Mouse (Mus musculus) embryonic facial prominence, embryonic 15.5 days (tissue): ENCODE results near the gene Aldh3b3. TPM values are rescaled to one million over a fixed set of nuclear protein-coding genes. Genes with fewer than 3 reads are reported as not detected.

Experiments
- ATAC-seq: fragments of 200-750 bp; cut with Nextera tagmentation; 2 replicates; pipeline ENCODE4 v1.8.0; 2017; ENCODE audit warnings: low read depth, moderate TSS enrichment; ENCODE audit not compliant: insufficient number of reproducible peaks, low FRiP score, low TSS enrichment
- H3K27ac ChIP-seq: fragments of 300-500 bp; sonication (generic); replicated peaks from 2 replicates; pipeline ENCODE4 v1.5.1; 2015; ENCODE audit warnings: mild to moderate bottlenecking, inconsistent platforms
- H3K27me3 ChIP-seq: fragments of 300-500 bp; sonication (generic); 2 replicates; pipeline ENCODE4 v1.6.1; 2015; ENCODE audit warnings: inconsistent platforms
- H3K36me3 ChIP-seq: fragments of 300-500 bp; sonication (generic); 2 replicates; pipeline ENCODE4 v1.6.1; 2015; ENCODE audit warnings: mild to moderate bottlenecking, inconsistent platforms
- H3K4me1 ChIP-seq: fragments of 300-500 bp; sonication (generic); 2 replicates; pipeline ENCODE4 v1.6.1; 2015; ENCODE audit warnings: inconsistent platforms
- H3K4me2 ChIP-seq: fragments of 300-500 bp; sonication (generic); replicated peaks from 2 replicates; pipeline ENCODE4 v1.6.1; 2015; ENCODE audit warnings: mild to moderate bottlenecking, inconsistent platforms
- H3K4me3 ChIP-seq: fragments of 300-500 bp; sonication (generic); replicated peaks from 2 replicates; pipeline ENCODE4 v1.5.1; 2015; ENCODE audit warnings: mild to moderate bottlenecking, inconsistent platforms
- H3K9ac ChIP-seq: fragments of 300-500 bp; sonication (generic); 2 replicates; pipeline ENCODE4 v1.6.1; 2015; ENCODE audit warnings: inconsistent platforms
- H3K9me3 ChIP-seq: fragments of 300-500 bp; sonication (generic); replicated peaks from 2 replicates; pipeline ENCODE4 v1.6.1; 2016; ENCODE audit warnings: inconsistent platforms
- WGBS: fragments of 180-500 bp; shearing (Covaris S2); methylation state at CpG from one replicate; pipeline ENCODE4 v1.1.7; 2015; 5-methylcytosine and 5-hydroxymethylcytosine counted together
- polyA plus RNA-seq: library from polyadenylated mRNA; unstranded; fragments of >200 nt; fragmentation: Nextera tagmentation; extraction: Ambion mirVana; gene quantifications from 2 replicates; pipeline ENCODE4 v1.2.1, GENCODE M21; 2015

Aldh3b3 gene
- polyA plus RNA-seq, 1 experiment from 2014 or later = 3.2 TPM

- no peak for ATAC-seq
- H3K4me1 ChIP-seq = peaks cover 12% of the 10 kb centered on the region
- WGBS = 71% methylated on average over 3 of the region's 3 CpGs
These were observed 37.1 kb downstream of the Aldh3b3 start for GRCm38 (mm10) chr19:3995505-3995904.

DNA sequence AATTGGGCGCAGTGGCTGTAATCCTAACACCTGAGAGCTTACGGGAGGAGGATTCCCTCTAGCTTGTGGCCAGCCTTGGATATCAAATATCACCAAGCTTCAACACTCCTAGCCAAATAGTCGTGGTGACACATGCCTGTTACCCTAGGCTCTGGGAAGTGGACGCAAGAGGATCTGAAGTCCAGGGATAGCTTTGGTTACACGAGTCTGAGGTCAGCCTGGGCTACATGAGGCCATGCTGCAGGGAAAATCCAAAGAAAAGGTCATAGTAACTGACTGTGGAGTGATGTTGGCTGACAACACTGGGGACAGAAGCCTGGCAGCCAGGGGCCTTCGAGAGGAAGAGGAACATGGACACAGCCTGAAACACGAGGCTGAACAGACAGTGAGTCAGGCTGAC lies 37.7 kb downstream of the Aldh3b3 start:
- ATAC-seq = no peak
- Histone ChIP-seq H3K9me3 (no peaks in the 10 kb centered on the region), H3K27me3 (no peaks in the 10 kb centered on the region), H3K36me3 (no peaks in the 10 kb centered on the region), H3K9ac (no peak overlapping the region), H3K4me2 (no peak overlapping the region), H3K4me1 (peaks cover 15% of the 10 kb centered on the region), H3K4me3 (no peak overlapping the region), H3K27ac (no peak overlapping the region)
- WGBS = 52% methylated on average over 7 of the region's 7 CpGs

More at GRCm38 (mm10) chr19:3995505-3995904, 37.1 kb downstream of the Aldh3b3 start:
- H3K9ac ChIP-seq = no peak overlapping the region
- no peaks in the 10 kb centered on the region for H3K36me3 ChIP-seq
- H3K27ac ChIP-seq = no peak overlapping the region
- no peaks in the 10 kb centered on the region for H3K27me3 ChIP-seq
- no peak overlapping the region for H3K4me2 ChIP-seq
- no peaks in the 10 kb centered on the region for H3K9me3 ChIP-seq
- no peak overlapping the region for H3K4me3 ChIP-seq

- peaks cover 22% of the 10 kb centered on the region for H3K4me1 ChIP-seq
- 75% methylated on average over 8 of the region's 8 CpGs for WGBS
- H3K4me2 ChIP-seq = no peak overlapping the region
- ATAC-seq = no peak
- H3K36me3 ChIP-seq = no peaks in the 10 kb centered on the region
- H3K27me3 ChIP-seq = no peaks in the 10 kb centered on the region
- H3K9me3 ChIP-seq = no peaks in the 10 kb centered on the region
- no peak overlapping the region for H3K4me3 ChIP-seq
- no peak overlapping the region for H3K9ac ChIP-seq
- no peak overlapping the region for H3K27ac ChIP-seq
These were observed 38.3 kb downstream of the Aldh3b3 start for GRCm38 (mm10) chr19:3996747-3997146.

DNA sequence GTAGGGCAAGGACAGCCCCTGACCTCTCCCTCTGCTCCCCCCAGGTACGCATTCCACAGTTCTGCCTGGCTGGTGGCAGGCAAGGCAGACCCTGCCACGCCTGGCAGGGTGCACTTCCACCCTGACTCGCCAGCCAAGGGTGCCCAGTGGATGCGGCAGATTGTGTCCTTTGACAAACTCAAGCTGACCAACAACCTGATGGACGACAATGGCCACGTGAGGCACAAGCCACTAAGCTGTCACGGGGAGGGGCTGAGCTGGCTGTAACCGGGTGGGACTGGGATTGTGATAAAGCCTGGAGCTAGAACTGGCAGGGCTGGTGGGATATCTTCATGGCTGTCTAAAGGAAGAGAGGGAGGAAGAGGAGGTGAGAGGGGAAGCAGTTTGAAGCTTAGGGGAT lies 38.8 kb downstream of the Aldh3b3 start:
- Histone ChIP-seq H3K36me3 (no peaks in the 10 kb centered on the region), H3K27me3 (no peaks in the 10 kb centered on the region), H3K4me2 (no peak overlapping the region), H3K9ac (no peak overlapping the region), H3K4me3 (no peak overlapping the region), H3K9me3 (no peaks in the 10 kb centered on the region), H3K4me1 (peaks cover 23% of the 10 kb centered on the region), H3K27ac (no peak overlapping the region)
- 65% methylated on average over 8 of the region's 8 CpGs for WGBS
- no peak for ATAC-seq

DNA sequence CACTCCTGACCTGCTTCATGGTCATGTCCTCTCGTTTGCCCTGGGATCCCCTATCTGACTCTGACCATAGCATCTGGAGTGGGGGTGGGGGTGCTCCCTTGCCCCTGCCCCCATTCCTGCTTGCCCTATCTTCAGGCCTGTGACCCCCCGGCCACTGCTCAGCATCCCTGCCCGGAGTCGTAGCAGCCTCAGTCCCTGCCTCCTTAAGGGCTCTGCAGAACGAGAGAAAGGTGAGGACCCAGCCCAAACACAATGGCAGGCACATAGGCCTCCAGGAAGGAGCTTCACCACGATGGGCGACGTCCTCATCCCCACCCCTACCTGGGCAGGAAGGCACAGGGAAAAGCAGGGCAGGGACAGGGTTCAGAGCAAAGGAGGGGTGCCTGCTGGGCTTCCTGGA lies 39.9 kb downstream of the Aldh3b3 start:
- Histone ChIP-seq H3K9me3 (no peaks in the 10 kb centered on the region), H3K36me3 (no peaks in the 10 kb centered on the region), H3K9ac (no peak overlapping the region), H3K27ac (no peak overlapping the region), H3K27me3 (no peaks in the 10 kb centered on the region), H3K4me1 (peaks cover 23% of the 10 kb centered on the region), H3K4me2 (no peak overlapping the region), H3K4me3 (no peak overlapping the region)
- ATAC-seq = no peak
- 75% methylated on average over 8 of the region's 8 CpGs for WGBS

DNA sequence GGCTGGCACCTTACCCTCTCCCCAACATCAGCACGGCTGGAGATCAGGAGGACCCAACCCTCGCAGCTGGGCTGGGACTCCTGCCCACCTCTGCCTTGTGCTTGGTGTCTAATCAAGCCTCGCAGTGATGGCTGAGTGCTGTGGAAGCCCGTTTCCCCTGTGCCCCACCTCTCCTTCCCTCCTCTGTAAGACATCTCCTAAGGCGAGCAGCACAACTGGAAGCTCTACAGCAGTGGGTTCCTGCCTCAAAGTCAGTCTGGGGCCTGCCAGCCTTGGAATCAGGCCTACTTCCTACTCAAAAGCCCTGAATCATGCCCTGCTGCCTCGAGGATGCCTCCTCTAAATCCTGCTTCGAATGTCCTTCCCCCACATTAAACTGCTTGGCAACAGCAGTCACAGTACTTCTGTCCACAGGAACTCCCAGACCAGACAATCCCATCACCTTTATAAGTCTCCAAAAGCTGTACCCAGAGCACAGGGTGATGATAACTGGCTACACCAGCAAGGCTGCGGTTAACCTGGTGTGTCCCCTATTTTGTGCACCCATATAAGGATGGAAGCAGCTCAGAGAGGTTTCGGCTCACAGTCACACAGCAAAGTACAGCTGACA lies 40.8 kb downstream of the Aldh3b3 start:
- no peak overlapping the region for H3K9ac ChIP-seq
- peak overlapping the region; percentile 66 for H3K4me3 ChIP-seq

DNA sequence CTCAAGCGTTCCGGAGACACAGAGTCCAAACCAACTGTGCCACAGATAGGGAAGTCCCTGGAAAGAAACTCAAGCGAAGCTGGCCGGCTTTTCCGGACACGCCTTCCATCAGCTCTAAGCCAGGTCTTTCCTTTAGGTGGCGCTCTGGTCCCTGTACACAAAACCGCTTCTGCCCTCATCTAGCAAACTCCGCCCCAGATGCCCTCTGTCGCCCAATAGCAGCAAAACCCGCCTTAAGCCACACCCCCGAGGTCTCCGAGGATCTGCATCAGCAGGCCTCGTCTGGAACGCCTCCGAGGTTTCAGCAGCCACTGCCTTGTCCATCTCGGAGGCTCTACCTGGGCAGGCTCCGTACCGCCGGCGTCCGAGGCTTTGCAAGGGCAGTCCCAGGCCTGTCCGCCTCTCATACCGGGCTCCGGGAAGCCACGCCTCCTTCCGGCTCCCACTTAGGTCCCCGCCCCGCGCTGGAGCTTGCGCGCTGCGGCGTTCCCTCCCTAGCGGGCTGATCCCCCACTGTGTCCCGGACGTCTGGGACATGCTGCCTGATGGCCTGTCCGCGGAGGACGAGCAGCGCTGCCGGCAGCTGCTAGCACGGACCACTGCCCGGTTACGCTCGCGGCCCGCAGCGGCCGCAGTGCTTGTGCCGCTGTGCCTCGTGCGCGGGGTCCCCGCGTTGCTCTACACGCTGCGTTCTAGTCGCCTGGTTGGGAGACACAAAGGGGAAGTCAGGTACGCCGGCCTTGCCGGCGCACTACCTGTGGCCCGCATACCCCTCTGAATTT lies 41.9 kb downstream of the Aldh3b3 start, which contains the start of the genes Nudt8 and Gm49405:
Gene Nudt8, plus strand, starts transcription at position 462 of the 782 bp plus-strand sequence.
Gene Gm49405, plus strand, starts transcription at position 508 of the 782 bp plus-strand sequence.
- Histone ChIP-seq H3K36me3 (0 out of 2 replicates have a peak, but pooled peaks cover 5% of the 10 kb centered on the region), H3K4me3 (peak within 1 kb of the TSS; percentile 66), H3K4me2 (peak within 1 kb of the TSS; percentile 81), H3K27ac (peak within 1 kb of the TSS; percentile 96), H3K9me3 (no peaks in the 10 kb centered on the region), H3K9ac (peak within 1 kb of the TSS; percentile 74), H3K27me3 (no peaks in the 10 kb centered on the region), H3K4me1 (peaks cover 23% of the 10 kb centered on the region)
- under 1% methylated on average over 64 of the region's 64 CpGs for WGBS
- ATAC-seq = peak; percentile 90

More for the DNA sequence above, 40.8 kb downstream of the Aldh3b3 start:
- Histone ChIP-seq H3K36me3 (no peaks in the 10 kb centered on the region), H3K4me1 (peaks cover 23% of the 10 kb centered on the region), H3K9me3 (no peaks in the 10 kb centered on the region), H3K27ac (no peak overlapping the region), H3K4me2 (peak overlapping the region; percentile 81), H3K27me3 (no peaks in the 10 kb centered on the region)
- no peak for ATAC-seq
- 81% methylated on average over 9 of the region's 9 CpGs for WGBS

DNA sequence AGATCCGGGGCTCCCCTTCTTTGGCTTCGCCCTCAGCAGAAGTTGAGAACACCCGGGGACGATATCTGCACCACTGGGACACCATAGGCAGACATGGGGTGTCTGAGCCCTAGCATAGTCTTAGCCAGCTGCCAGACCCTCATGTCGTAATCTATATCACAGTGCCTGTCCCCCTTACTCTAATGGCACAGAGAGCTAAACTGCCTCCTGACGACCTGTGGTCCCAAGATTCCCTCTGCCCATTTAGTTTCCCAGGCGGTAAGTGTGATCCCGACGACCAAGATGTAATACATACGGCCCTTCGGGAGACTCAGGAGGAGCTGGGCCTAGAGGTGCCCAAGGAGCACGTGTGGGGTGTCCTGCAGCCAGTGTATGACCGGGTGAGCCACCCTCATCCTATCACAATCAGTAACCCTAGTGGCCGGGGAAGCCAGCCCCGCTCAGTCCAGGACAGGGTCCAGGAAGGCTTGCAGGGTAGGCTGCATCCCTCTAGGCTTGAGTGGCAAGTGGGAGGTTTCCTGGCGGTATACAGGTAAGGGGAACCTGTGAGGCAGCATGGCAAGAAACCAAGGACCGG lies 42.6 kb downstream of the Aldh3b3 start:
- peak overlapping the region; percentile 96 for H3K27ac ChIP-seq
- no peaks in the 10 kb centered on the region for H3K9me3 ChIP-seq
- H3K27me3 ChIP-seq = no peaks in the 10 kb centered on the region
- peaks cover 23% of the 10 kb centered on the region for H3K4me1 ChIP-seq
- peak overlapping the region; percentile 81 for H3K4me2 ChIP-seq
- WGBS = 14% methylated on average over 17 of the region's 17 CpGs
- H3K9ac ChIP-seq = peak overlapping the region; percentile 74
- ATAC-seq = no peak
- H3K36me3 ChIP-seq = peaks cover 11% of the 10 kb centered on the region
- peak overlapping the region; percentile 66 for H3K4me3 ChIP-seq

GRCm38 (mm10) chr19:4001752-4002151 lies 43.3 kb downstream of the Aldh3b3 start:
- H3K4me2 ChIP-seq = no peak overlapping the region
- no peak for ATAC-seq
- no peak overlapping the region for H3K27ac ChIP-seq
- H3K36me3 ChIP-seq = peaks cover 18% of the 10 kb centered on the region
- no peaks in the 10 kb centered on the region for H3K27me3 ChIP-seq
- WGBS = 82% methylated on average over 5 of the region's 5 CpGs
- H3K4me3 ChIP-seq = no peak overlapping the region
- H3K4me1 ChIP-seq = peaks cover 23% of the 10 kb centered on the region
- H3K9ac ChIP-seq = no peak overlapping the region
- H3K9me3 ChIP-seq = no peaks in the 10 kb centered on the region

GRCm38 (mm10) chr19:4003112-4003511 lies 44.7 kb downstream of the Aldh3b3 start, which contains the start of gene Doc2g:
TSS of gene Doc2g (plus strand) at chr19:4003313.
- Histone ChIP-seq H3K9ac (no peak within 1 kb of the TSS), H3K27me3 (no peaks in the 10 kb centered on the region), H3K36me3 (peaks cover 31% of the 10 kb centered on the region), H3K9me3 (no peaks in the 10 kb centered on the region), H3K4me3 (no peak within 1 kb of the TSS), H3K4me2 (no peak within 1 kb of the TSS), H3K4me1 (peaks cover 23% of the 10 kb centered on the region), H3K27ac (no peak within 1 kb of the TSS)
- 76% methylated on average over 1 of the region's 1 CpGs for WGBS
- no peak for ATAC-seq

- peaks cover 23% of the 10 kb centered on the region for H3K4me1 ChIP-seq
- no peak overlapping the region for H3K4me3 ChIP-seq
- no peak overlapping the region for H3K9ac ChIP-seq
- ATAC-seq = no peak
- H3K36me3 ChIP-seq = peaks cover 37% of the 10 kb centered on the region
- no peaks in the 10 kb centered on the region for H3K9me3 ChIP-seq
- WGBS = 79% methylated on average over 12 of the region's 12 CpGs
- no peak overlapping the region for H3K27ac ChIP-seq
- H3K27me3 ChIP-seq = no peaks in the 10 kb centered on the region
- no peak overlapping the region for H3K4me2 ChIP-seq
These were observed 45.2 kb downstream of the Aldh3b3 start for GRCm38 (mm10) chr19:4003641-4004040.
